Comparison of ENCODE assay signal across 24 mouse cellular contexts in genomic region chr7:16837916-16838803, GRCm38 (mm10). TPM values are rescaled to one million over a fixed set of nuclear protein-coding genes. Genes with fewer than 3 reads are reported as not detected.
"Had no signal": no experiment of that assay in that cellular context is flagged by ENCODE, and none has a peak within 500 bp of the region (broad histone marks: within the 10 kb centered on the region; RNA-seq: fewer than 3 reads in every experiment).

No protein-coding gene starts in this region.

- H3K27ac ChIP-seq: kidney, postnatal 0 days; limb, embryonic 10.5 days; limb, embryonic 13.5 days; liver, embryonic 12.5 days; liver, embryonic 15.5 days; lung, embryonic 15.5 days; midbrain, embryonic 12.5 days; midbrain, embryonic 15.5 days; neural tube, embryonic 12.5 days; neural tube, embryonic 15.5 days; stomach, embryonic 15.5 days had no signal

- H3K4me3 ChIP-seq: limb, embryonic 10.5 days; limb, embryonic 13.5 days; liver, embryonic 12.5 days; liver, embryonic 15.5 days; lung, embryonic 15.5 days; midbrain, embryonic 12.5 days; midbrain, embryonic 15.5 days; neural tube, embryonic 12.5 days; neural tube, embryonic 15.5 days; stomach, embryonic 15.5 days had no signal

- H3K9me3 ChIP-seq: limb, embryonic 10.5 days; limb, embryonic 13.5 days; liver, embryonic 12.5 days; liver, embryonic 15.5 days; lung, embryonic 15.5 days; midbrain, embryonic 12.5 days; midbrain, embryonic 15.5 days; neural tube, embryonic 12.5 days; neural tube, embryonic 15.5 days; stomach, embryonic 15.5 days had no signal

- ATAC-seq: inflammation-experienced regulatory T-cells, adult 6 months; intestine, embryonic 16.5 days; liver, embryonic 12.5 days; midbrain, embryonic 15.5 days had no signal

- H3K27me3 ChIP-seq: limb, embryonic 13.5 days; liver, embryonic 12.5 days; liver, embryonic 15.5 days; lung, embryonic 15.5 days; midbrain, embryonic 12.5 days; midbrain, embryonic 15.5 days; neural tube, embryonic 12.5 days; neural tube, embryonic 15.5 days; stomach, embryonic 15.5 days had no signal

- H3K9ac ChIP-seq: limb, embryonic 13.5 days; liver, embryonic 12.5 days; liver, embryonic 15.5 days; lung, embryonic 15.5 days; midbrain, embryonic 12.5 days; midbrain, embryonic 15.5 days; neural tube, embryonic 12.5 days; neural tube, embryonic 15.5 days; stomach, embryonic 15.5 days had no signal

- H3K4me2 ChIP-seq: limb, embryonic 13.5 days; liver, embryonic 12.5 days; liver, embryonic 15.5 days; lung, embryonic 15.5 days; midbrain, embryonic 12.5 days; midbrain, embryonic 15.5 days; neural tube, embryonic 12.5 days; neural tube, embryonic 15.5 days; stomach, embryonic 15.5 days had no signal

- DNase-seq: kidney, adult 18-20 months; kidney, adult 9 months; kidney, postnatal 25 days; liver; lung, adult 18-20 months; lung, postnatal 10 days; lung, postnatal 36 days; right cerebral cortex, adult 18-20 months; right cerebral cortex, postnatal 14 days; right cerebral cortex, postnatal 4 days; thymus, postnatal 4 days had no signal

RNA-seq across cellular contexts. Expression of gene Dact3, which starts 37.0 kb away (rescaled TPM):
- polyA plus RNA-seq: inflammation-experienced regulatory T-cells, adult 6 months had no signal

RNA-seq across cellular contexts. Expression of gene Gng8, which starts 53.4 kb away (rescaled TPM):
- polyA plus RNA-seq: inflammation-experienced regulatory T-cells, adult 6 months had no signal
